Mouse (Mus musculus) neural tube, embryonic 11.5 days (tissue): ENCODE measurements around the gene Endov. TPM values are rescaled to one million over a fixed set of nuclear protein-coding genes. Genes with fewer than 3 reads are reported as not detected.

Source experiments
- ATAC-seq: fragments of 200-750 bp; cut with Nextera tagmentation; 2 replicates; pipeline ENCODE4 v1.8.0; 2017; ENCODE audit warnings: moderate number of reproducible peaks, mild to moderate bottlenecking, moderate TSS enrichment, moderate library complexity; ENCODE audit not compliant: insufficient read depth, low FRiP score, low TSS enrichment
- DNase-seq: peaks from one replicate; pipeline ENCODE4 v3.0.0-alpha.2; 2015; ENCODE audit warnings: low spot score
- H3K27ac ChIP-seq: fragments of 300-500 bp; sonication (generic); 2 replicates; pipeline ENCODE4 v1.5.1; 2014; ENCODE audit warnings: low read depth, mild to moderate bottlenecking, low read length
- H3K27me3 ChIP-seq: fragments of 300-500 bp; sonication (generic); 2 replicates; pipeline ENCODE4 v1.6.1; 2014; ENCODE audit warnings: mild to moderate bottlenecking, low read length, mixed read lengths; ENCODE audit not compliant: control insufficient read depth, insufficient read depth
- H3K36me3 ChIP-seq: fragments of 300-500 bp; sonication (generic); 2 replicates; pipeline ENCODE4 v1.6.1; 2014; ENCODE audit warnings: mild to moderate bottlenecking, low read length, moderate library complexity, mixed read lengths; ENCODE audit not compliant: control insufficient read depth, insufficient read depth
- H3K4me1 ChIP-seq: fragments of 300-500 bp; sonication (generic); 2 replicates; pipeline ENCODE4 v1.6.1; 2014; ENCODE audit warnings: low read length, mixed read lengths; ENCODE audit not compliant: control insufficient read depth, insufficient read depth
- H3K4me2 ChIP-seq: fragments of 300-500 bp; sonication (generic); 2 replicates; pipeline ENCODE4 v1.6.1; 2014; ENCODE audit warnings: low read depth, mild to moderate bottlenecking, moderate library complexity
- H3K4me3 ChIP-seq: fragments of 300-500 bp; sonication (generic); 2 replicates; pipeline ENCODE4 v1.5.1; 2014; ENCODE audit warnings: low read depth, low read length
- H3K9ac ChIP-seq: fragments of 300-500 bp; sonication (generic); 2 replicates; pipeline ENCODE4 v1.6.1; 2014; ENCODE audit warnings: mild to moderate bottlenecking, low read length
- H3K9me3 ChIP-seq: fragments of 300-500 bp; sonication (generic); 2 replicates; pipeline ENCODE4 v1.6.1; 2016; ENCODE audit warnings: low read length; ENCODE audit not compliant: control insufficient read depth
- WGBS: fragments of 180-500 bp; shearing (Covaris S2); extraction: QIAGEN DNeasy Blood & Tissue Kit; methylation state at CpG from one replicate; pipeline ENCODE4 v1.1.7; 2014; 5-methylcytosine and 5-hydroxymethylcytosine counted together
- polyA plus RNA-seq: library from polyadenylated mRNA; unstranded; fragments of >200 nt; fragmentation: Nextera tagmentation; extraction: Ambion mirVana; gene quantifications from 2 replicates; pipeline ENCODE4 v1.2.1, GENCODE M21; 2014

The Endov gene
- polyA plus RNA-seq, 1 experiment from 2014 or later: 18.1 TPM

DNA sequence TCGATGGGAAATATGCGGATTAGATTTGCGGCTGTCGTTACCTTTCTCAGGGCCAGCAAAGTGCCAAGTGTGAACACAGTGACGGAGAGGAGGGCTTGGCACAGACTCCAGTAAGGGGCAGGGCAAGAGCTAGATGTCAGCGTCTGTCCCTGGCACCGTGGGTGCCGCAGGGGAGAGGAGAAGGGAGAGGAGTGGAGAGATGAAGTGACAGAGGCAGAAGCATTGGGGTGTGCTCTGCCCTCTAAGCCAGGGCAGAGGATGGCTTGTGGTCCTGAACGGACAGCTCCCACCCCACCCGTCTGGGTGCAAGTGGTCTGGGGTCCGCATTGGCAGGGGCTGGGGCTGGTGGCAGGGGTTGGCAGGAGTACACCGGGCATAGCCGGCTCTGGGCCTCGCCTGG is 48.8 kb downstream of the Endov start:
- no peaks in the 10 kb centered on the region for H3K4me1 ChIP-seq
- H3K4me3 ChIP-seq: no peak overlapping the region
- H3K9me3 ChIP-seq: no peaks in the 10 kb centered on the region
- 42% methylated on average over 14 of the region's 14 CpGs for WGBS
- no peak overlapping the region for H3K4me2 ChIP-seq
- H3K9ac ChIP-seq: no peak overlapping the region
- peaks cover 11% of the 10 kb centered on the region for H3K27me3 ChIP-seq
- DNase-seq: peak; percentile 54
- H3K36me3 ChIP-seq: no peaks in the 10 kb centered on the region
- ATAC-seq: no peak
- no peak overlapping the region for H3K27ac ChIP-seq

DNA sequence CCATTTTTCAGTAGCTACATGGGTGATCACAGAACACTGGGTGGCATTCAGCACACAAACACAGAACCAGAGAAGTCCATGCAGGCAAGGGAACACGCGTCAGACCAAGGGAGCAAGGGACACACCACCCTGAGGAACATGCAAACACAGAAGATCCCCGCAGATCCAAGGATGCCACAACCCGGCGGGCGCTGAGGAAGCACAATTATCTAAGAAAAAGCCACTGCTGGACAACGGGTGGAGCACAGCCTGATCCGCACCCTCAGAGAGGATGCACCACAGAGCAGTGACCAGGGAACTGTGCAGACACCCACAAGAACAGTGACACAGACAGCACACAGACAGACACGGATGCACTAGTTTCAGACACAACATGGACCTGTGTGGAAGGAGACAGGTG is 49.4 kb downstream of the Endov start:
- 74% methylated on average over 9 of the region's 9 CpGs for WGBS
- H3K27me3 ChIP-seq: peaks cover 17% of the 10 kb centered on the region
- H3K9ac ChIP-seq: no peak overlapping the region

DNA sequence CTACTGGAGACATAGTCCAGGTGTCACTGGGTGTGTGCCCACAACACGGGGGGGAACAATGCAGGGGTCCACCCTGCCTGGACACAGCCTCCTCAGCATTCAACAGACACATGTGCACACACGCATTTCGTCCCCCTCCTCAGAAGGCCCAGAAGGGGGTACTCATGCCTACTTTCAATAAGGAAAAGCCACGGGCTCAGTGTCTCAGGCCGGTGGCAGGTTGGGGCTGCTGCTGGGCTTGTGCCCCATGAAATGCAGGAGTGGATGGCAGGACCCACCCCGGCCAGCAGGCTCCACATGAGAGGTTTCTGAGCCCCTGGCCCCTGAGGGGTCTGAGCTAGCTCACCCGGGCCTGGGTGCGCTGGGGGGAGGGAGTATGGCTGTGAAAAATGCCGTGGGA is 49.9 kb downstream of the Endov start:
- DNase-seq (no peak), ATAC-seq (no peak)
- Histone ChIP-seq H3K27me3 (peaks cover 22% of the 10 kb centered on the region), H3K9ac (no peak overlapping the region), H3K4me2 (no peak overlapping the region), H3K9me3 (no peaks in the 10 kb centered on the region), H3K36me3 (no peaks in the 10 kb centered on the region), H3K4me1 (peaks cover 2% of the 10 kb centered on the region; the same call in 1 of the 2 replicates), H3K27ac (no peak overlapping the region), H3K4me3 (no peak overlapping the region)
- 81% methylated on average over 9 of the region's 9 CpGs for WGBS

More for the DNA sequence above, 49.4 kb downstream of the Endov start:
- Histone ChIP-seq H3K36me3 (no peaks in the 10 kb centered on the region), H3K4me2 (no peak overlapping the region), H3K27ac (no peak overlapping the region), H3K4me3 (no peak overlapping the region), H3K4me1 (no peaks in the 10 kb centered on the region), H3K9me3 (no peaks in the 10 kb centered on the region)
- ATAC-seq: no peak
- DNase-seq: no peak

DNA sequence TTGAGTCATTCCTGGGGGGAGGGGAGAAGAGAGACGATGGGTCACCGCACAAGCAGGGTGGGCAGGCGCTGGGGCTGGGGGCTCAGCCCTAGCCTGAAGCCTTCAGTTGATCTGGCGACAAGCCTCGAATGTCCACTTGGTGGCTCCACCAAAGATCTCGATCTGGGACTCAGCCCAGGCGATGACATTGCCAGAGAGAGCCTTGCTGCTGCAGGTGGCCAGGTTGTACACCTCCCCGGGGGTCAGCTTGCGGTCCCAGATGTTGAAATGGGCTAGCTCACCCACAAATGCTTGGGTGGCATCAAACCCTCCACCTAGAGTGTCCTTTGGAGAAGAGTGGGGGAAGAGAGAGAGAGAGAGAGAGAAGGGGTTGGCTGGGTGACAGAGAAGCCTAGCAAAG is 51.2 kb downstream of the Endov start:
- Histone ChIP-seq H3K9me3 (no peaks in the 10 kb centered on the region), H3K9ac (no peak overlapping the region), H3K36me3 (no peaks in the 10 kb centered on the region), H3K4me2 (no peak overlapping the region), H3K27me3 (peaks cover 35% of the 10 kb centered on the region), H3K4me3 (no peak overlapping the region), H3K4me1 (peaks cover 14% of the 10 kb centered on the region), H3K27ac (no peak overlapping the region)
- ATAC-seq (no peak), DNase-seq (no peak)
- WGBS: 55% methylated on average over 9 of the region's 9 CpGs

DNA sequence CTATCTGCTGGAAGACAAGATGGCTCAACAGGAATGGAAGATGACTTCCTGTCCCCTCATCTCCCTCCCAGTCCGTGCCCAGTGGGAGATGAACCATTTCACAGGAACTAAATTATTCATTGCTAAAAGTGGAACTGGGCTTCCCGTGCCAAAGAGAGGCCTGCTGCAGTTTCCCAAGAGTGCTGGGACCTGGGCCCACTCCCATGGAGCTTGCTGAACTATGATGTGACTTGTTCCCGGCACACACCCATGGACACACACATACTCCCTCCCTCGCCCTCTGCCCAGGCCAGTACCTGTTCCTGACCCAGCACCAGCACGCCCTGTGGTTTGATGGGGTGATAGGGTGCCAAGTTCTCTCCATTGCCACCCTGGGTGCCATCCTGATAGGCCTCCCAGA is 51.7 kb downstream of the Endov start:
- no peak for ATAC-seq
- H3K4me1 ChIP-seq: peaks cover 17% of the 10 kb centered on the region
- peaks cover 40% of the 10 kb centered on the region for H3K27me3 ChIP-seq
- H3K9me3 ChIP-seq: no peaks in the 10 kb centered on the region
- H3K9ac ChIP-seq: no peak overlapping the region
- H3K36me3 ChIP-seq: no peaks in the 10 kb centered on the region
- DNase-seq: no peak
- H3K4me2 ChIP-seq: no peak overlapping the region
- no peak overlapping the region for H3K4me3 ChIP-seq
- 80% methylated on average over 5 of the region's 5 CpGs for WGBS
- no peak overlapping the region for H3K27ac ChIP-seq

DNA sequence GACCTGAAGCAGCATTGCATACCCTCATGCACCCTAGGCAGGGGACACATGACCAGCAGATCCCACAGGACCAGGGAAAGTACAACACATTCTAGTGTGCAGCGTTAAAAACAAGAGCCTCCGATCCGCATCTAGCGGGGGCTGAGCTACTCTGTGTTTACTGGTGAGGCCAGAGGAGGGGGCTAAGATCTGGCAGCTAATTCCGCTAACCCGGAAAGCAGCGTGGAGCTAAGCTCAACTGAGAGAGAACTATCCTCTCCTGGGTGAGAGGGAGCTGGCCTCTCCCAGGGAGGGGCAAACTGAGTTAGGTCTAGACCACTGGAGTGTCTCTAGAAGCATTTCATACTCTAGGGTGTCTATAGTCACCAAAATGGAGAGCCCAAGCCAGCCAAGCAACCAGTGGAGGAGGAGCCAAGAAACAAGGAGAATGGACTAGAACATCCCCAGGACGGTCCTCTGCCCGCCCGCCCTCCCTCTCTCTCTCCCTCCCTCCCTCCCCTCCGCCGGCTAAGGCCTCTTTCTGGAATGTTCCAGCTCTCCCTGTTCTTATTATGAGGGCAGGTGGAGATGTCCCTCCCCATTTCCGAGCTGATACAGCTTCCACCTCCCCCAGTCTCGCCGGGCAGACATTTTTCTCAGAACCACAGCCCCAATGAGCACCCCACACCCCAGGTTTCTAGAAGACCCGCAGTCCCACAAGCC is 52.8 kb downstream of the Endov start:
- DNase-seq: no peak
- Histone ChIP-seq H3K4me2 (no peak overlapping the region), H3K9me3 (no peaks in the 10 kb centered on the region), H3K4me3 (no peak overlapping the region), H3K27ac (no peak overlapping the region), H3K9ac (no peak overlapping the region), H3K4me1 (peaks cover 28% of the 10 kb centered on the region), H3K27me3 (peaks cover 51% of the 10 kb centered on the region), H3K36me3 (no peaks in the 10 kb centered on the region)
- no peak for ATAC-seq
- 69% methylated on average over 16 of the region's 16 CpGs for WGBS

DNA sequence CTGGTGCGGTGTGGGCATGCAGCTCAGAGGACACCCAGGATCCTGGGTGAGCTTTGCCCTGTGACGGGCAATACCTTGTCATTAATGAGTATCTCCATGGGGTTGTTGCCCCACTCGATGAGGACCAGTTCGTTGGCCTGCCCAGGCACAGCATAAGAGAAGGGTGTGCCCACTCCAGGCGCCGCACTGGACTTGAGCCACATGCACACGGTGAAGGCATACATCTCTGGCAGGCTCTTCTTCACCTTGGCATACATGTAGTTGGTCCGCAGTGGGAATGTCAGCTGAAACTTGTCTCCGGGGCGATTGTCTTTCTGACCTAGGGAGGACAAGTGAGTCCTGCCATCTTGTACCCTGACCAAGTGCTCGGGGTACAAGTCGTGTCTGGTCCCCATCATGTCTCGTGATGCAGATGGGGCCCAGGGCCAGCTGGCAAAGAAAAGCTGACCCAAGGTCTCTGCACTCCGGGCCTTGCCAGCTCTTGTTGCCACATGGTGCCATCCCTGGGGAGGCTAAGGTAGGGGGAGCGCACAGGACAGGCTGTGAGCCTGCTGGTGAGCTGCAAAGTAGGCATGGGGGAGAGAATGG is 53.5 kb downstream of the Endov start:
- Histone ChIP-seq H3K4me1 (peaks cover 32% of the 10 kb centered on the region), H3K27ac (no peak overlapping the region), H3K27me3 (peaks cover 58% of the 10 kb centered on the region), H3K9me3 (no peaks in the 10 kb centered on the region), H3K4me3 (no peak overlapping the region), H3K4me2 (0 out of 2 replicates have a peak overlapping the region, but pooled peaks have one; percentile 98), H3K9ac (peak overlapping the region; percentile 29; the same call in 1 of the 2 replicates), H3K36me3 (no peaks in the 10 kb centered on the region)
- ATAC-seq (no peak), DNase-seq (no peak)
- 88% methylated on average over 15 of the region's 15 CpGs for WGBS

DNA sequence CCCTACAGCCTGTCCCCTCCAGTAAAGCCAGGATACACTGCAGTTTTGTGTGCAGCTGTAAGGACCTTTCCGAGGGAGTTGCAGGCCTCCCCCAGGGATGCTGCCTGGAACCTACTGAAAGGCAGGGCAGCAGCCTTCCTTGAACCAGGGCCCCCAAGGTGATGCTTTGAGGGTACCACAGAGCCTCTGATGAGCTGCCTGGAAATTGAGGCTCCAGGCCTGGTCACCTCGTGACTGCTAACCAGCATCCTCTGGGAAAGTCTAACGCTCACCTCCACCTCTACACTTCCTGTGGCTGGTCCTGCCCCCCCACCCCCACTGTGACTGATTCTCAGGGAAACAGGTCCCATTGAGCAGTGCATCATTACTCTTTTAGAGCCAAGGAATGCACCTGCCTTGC is 54.1 kb downstream of the Endov start:
- 43% methylated on average over 3 of the region's 3 CpGs for WGBS
- Histone ChIP-seq H3K4me1 (peaks cover 32% of the 10 kb centered on the region), H3K4me3 (peak overlapping the region; percentile 58)

More for the DNA sequence above, 54.1 kb downstream of the Endov start:
- no peaks in the 10 kb centered on the region for H3K9me3 ChIP-seq
- DNase-seq (no peak), ATAC-seq (no peak)
- peaks cover 64% of the 10 kb centered on the region for H3K27me3 ChIP-seq
- peak overlapping the region; percentile 98 for H3K4me2 ChIP-seq
- no peak overlapping the region for H3K9ac ChIP-seq
- no peak overlapping the region for H3K27ac ChIP-seq
- no peaks in the 10 kb centered on the region for H3K36me3 ChIP-seq
